Mouse (Mus musculus): ENCODE data around the gene Tor1b. TPM values are rescaled to one million over a fixed set of nuclear protein-coding genes. Genes with fewer than 3 reads are reported as not detected.

The Tor1b gene
- total and polyA plus RNA-seq, 2 experiments from 2014 or later = 16.9 to 40.0 TPM

DNA sequence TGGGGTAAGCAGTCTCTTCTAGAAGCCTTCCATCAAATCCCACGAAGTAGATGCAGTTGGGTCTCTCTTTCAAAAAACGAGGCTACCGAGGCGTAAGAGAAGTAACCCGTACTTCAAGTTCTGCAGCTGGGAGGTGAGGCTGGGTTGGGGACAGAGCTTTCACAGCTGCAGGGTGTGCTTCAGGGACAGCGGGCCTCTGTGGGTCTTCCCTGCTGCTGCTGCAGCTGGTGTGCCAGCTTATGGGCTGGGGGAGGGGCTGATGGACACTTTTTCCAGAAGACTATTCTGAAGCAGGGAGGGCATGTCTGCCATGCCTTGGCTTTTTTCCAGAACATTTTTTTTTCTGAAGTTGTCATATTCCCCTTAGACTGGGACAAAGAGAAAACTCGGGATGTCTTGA, 30.3 kb downstream of the Tor1b start:
- H3K4me2 ChIP-seq (ENCODE audit: low read depth) = peak overlapping the region; percentile 72
- ATAC-seq = no peak
- no peaks in the 10 kb centered on the region for H3K27me3 ChIP-seq (ENCODE audit: insufficient read depth, low read length)
- no peak overlapping the region for H3K27ac ChIP-seq (ENCODE audit: low read depth, low read length)
- H3K9ac ChIP-seq = peak overlapping the region; percentile 58
- H3K4me3 ChIP-seq (ENCODE audit: low read depth, low read length) = peak overlapping the region; percentile 80
- TF ChIP-seq CTCF (IDR thresholded peaks at IDR 0.05; ENCODE audit: low read depth) = no peak
- peaks cover 17% of the 10 kb centered on the region for H3K36me3 ChIP-seq (ENCODE audit: insufficient read depth)
- DNase-seq = peak; percentile 13
- H3K9me3 ChIP-seq (ENCODE audit: low read length) = no peaks in the 10 kb centered on the region
- peaks cover 7% of the 10 kb centered on the region; the same call in 1 of the 2 replicates for H3K4me1 ChIP-seq (ENCODE audit: insufficient read depth)
- WGBS = 47% methylated on average over 7 of the region's 7 CpGs

DNA sequence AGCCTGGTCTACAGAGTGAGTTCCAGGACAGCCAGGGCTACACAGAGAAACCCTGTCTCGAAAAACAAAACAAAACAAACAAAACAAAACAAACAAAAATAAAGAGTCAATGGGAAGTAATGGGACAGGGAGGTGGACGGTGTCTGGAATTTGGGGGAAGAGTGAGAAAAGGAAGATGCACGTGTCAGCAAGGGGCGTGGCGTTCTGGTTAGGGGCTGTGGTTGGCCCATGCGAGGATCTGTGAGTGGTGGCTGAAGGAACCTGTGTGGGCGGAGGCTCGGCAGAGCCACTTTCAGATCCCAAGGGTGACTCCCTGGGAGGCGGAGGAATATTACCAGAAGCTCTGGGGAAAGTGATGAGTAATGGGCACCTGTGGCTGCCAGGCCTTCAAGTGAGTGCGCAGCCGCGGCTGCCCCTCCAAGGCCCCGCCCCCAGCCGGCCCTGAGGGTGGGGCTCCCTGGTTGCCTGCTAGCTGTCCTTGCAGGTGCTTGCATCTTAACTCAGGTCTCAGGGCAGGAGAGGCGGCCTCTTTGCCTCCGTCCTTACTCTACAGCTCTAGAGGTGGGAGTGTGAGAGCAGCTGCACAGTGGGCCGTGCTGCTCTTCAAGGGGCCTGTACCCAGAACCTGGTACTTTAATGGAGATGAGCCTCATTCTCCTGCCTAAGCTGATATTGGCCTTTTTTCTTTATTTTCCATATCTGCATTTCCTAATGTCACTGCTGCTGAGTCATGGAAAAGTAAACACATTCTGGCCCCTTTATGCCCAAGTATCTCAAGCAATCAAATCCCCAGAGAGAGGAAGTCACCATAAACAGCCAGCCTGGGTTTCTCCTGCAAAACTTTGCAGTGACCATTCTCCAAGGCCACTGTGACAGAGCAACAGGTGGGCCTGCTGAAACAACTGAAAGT, 32.6 kb downstream of the Tor1b start:
- no peak for DNase-seq
- Histone ChIP-seq H3K36me3 (ENCODE audit: insufficient read depth) (no peaks in the 10 kb centered on the region), H3K27ac (ENCODE audit: low read depth, low read length) (no peak overlapping the region), H3K4me1 (ENCODE audit: insufficient read depth) (peaks cover 7% of the 10 kb centered on the region; the same call in 1 of the 2 replicates), H3K9me3 (ENCODE audit: low read length) (no peaks in the 10 kb centered on the region), H3K27me3 (ENCODE audit: insufficient read depth, low read length) (no peaks in the 10 kb centered on the region), H3K4me2 (ENCODE audit: low read depth) (no peak overlapping the region), H3K9ac (no peak overlapping the region), H3K4me3 (ENCODE audit: low read depth, low read length) (no peak overlapping the region)
- no peak for ATAC-seq
- TF ChIP-seq CTCF (IDR thresholded peaks at IDR 0.05; ENCODE audit: low read depth) = no peak
- WGBS = 31% methylated on average over 17 of the region's 17 CpGs

DNA sequence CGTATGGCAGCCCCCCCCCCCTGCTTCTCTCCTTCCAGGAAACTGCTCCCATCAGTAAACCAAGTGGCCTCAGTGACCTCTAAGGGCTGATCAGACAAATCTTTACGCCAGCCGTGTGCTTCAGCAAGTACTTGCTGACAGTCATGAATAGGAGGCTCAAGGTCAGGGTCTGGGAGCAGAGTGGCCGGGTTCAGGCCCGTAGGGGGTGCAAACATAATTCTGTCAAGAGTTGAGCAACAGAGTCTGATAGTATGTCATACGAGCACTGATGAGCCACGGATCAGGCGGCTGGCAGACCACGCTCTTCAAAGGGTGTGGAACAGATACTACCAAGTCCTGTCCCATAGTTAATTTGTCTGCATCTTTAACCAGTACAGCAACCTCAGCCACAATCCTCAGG, 37.5 kb downstream of the Tor1b start:
- H3K9me3 ChIP-seq (ENCODE audit: low read length) = no peaks in the 10 kb centered on the region
- DNase-seq = no peak
- H3K4me1 ChIP-seq (ENCODE audit: insufficient read depth) = no peaks in the 10 kb centered on the region
- H3K9ac ChIP-seq = no peak overlapping the region
- no peaks in the 10 kb centered on the region for H3K27me3 ChIP-seq (ENCODE audit: insufficient read depth, low read length)
- H3K4me3 ChIP-seq (ENCODE audit: low read depth, low read length) = no peak overlapping the region
- ATAC-seq = no peak
- no peak overlapping the region for H3K27ac ChIP-seq (ENCODE audit: low read depth, low read length)
- H3K36me3 ChIP-seq (ENCODE audit: insufficient read depth) = no peaks in the 10 kb centered on the region
- no peak for TF ChIP-seq CTCF (IDR thresholded peaks at IDR 0.05; ENCODE audit: low read depth)
- whole genome bisulfite sequencing = 94% methylated on average over 9 of the region's 9 CpGs
- no peak overlapping the region for H3K4me2 ChIP-seq (ENCODE audit: low read depth)

DNA sequence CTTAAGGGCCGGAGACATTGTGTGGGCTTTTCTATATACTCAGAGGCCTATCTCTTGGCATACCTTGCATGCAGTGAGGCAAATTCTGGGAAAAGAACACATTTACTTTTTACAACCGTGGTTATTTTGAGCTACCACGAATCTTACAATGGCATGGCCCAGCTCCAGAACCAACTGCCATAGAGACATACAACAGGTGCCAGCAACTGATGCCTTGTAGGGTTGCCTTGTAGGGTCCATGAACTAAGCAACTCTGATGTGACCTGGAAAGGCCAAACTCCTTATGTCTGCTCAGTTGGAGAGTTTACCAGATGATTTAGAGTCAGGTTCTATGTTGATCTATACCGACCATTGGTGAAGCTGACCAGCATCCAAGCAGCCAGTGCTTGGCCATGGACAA, 42.1 kb downstream of the Tor1b start:
- peaks cover 5% of the 10 kb centered on the region; the same call in 1 of the 2 replicates for H3K36me3 ChIP-seq (ENCODE audit: insufficient read depth)
- 94% methylated on average over 4 of the region's 4 CpGs for WGBS
- no peak overlapping the region for H3K4me2 ChIP-seq (ENCODE audit: low read depth)
- ATAC-seq = no peak
- H3K27me3 ChIP-seq (ENCODE audit: insufficient read depth, low read length) = no peaks in the 10 kb centered on the region
- no peak for DNase-seq
- H3K9me3 ChIP-seq (ENCODE audit: low read length) = no peaks in the 10 kb centered on the region
- no peak overlapping the region for H3K27ac ChIP-seq (ENCODE audit: low read depth, low read length)
- no peak for TF ChIP-seq CTCF (IDR thresholded peaks at IDR 0.05; ENCODE audit: low read depth)
- no peak overlapping the region for H3K4me3 ChIP-seq (ENCODE audit: low read depth, low read length)
- no peak overlapping the region for H3K9ac ChIP-seq
- H3K4me1 ChIP-seq (ENCODE audit: insufficient read depth) = no peaks in the 10 kb centered on the region

DNA sequence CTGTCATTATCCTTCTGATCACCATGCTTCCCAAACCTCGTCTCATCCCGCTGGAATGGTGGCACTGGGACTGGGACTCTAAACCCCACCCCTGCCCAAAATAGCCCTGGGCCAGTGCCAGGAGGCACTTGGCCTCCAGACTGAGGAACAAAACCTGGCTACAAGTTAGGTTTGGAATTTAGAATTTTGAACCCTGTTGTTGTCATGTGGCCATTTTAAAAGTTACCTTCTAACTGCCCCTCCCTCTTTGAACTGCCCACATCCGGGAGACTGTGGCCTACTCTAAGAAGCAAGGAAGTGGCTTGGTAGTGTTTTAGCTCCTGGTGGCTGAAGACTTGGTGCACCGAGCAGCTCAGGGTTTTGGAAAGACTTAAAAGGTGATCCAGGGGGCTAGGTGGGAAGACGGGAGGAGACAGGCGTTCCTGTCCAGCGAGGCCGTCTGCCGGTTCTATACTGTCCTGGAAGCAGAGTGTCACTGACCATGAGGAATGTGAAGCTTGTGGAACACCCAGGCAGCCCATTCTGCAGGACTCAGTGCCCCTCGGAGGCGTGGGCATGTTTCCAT, 42.8 kb downstream of the Tor1b start:
- DNase-seq = no peak
- Histone ChIP-seq H3K27ac (ENCODE audit: low read depth, low read length) (no peak overlapping the region), H3K27me3 (ENCODE audit: insufficient read depth, low read length) (no peaks in the 10 kb centered on the region), H3K4me1 (ENCODE audit: insufficient read depth) (no peaks in the 10 kb centered on the region), H3K4me3 (ENCODE audit: low read depth, low read length) (no peak overlapping the region), H3K9ac (no peak overlapping the region), H3K4me2 (ENCODE audit: low read depth) (no peak overlapping the region), H3K36me3 (ENCODE audit: insufficient read depth) (peaks cover 9% of the 10 kb centered on the region; the same call in 1 of the 2 replicates), H3K9me3 (ENCODE audit: low read length) (no peaks in the 10 kb centered on the region)
- ATAC-seq = no peak
- no peak for TF ChIP-seq CTCF (IDR thresholded peaks at IDR 0.05; ENCODE audit: low read depth)
- WGBS = 73% methylated on average over 11 of the region's 11 CpGs

DNA sequence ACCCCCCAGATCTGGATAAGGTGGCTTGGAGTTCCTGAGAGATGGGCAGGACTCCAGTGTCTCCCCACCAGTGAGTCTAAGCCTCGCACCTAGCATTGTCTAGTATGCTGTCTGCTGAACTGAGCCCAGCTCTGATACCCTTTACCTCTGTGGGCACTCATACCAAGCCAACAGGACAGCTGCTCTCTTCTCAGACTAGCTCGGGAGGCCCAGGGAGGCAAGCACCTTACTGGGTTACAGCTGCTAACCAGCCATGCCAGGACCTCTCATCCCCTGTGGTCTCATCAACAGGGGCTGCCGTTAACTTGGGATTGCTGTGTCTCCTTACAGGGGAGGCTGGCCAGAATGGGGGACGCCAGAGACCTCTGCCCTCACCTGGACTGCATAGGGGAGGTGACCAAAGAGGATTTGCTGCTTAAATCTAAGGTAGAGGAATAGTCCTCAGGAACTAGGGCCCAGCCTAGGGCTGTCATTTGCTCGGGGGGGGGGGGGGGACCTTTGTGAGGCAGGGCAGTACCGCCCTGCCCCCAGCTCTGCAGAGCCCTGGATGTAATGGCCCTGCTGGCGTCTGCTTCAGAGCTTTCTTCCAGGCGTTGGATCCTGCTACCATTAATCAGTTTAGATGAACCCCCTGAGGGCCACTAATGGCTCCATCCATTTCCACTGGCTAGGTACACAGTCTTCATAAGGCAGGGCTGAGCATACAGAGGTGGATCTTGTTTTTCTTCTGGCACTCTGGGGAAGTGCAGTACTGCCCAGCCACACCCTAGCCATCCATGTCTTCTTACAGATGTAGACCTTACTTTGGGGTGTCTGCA, 45.9 kb downstream of the Tor1b start:
- no peak overlapping the region for H3K27ac ChIP-seq (ENCODE audit: low read depth, low read length)
- H3K4me2 ChIP-seq (ENCODE audit: low read depth) = no peak overlapping the region
- H3K4me1 ChIP-seq (ENCODE audit: insufficient read depth) = no peaks in the 10 kb centered on the region
- no peaks in the 10 kb centered on the region for H3K27me3 ChIP-seq (ENCODE audit: insufficient read depth, low read length)
- no peaks in the 10 kb centered on the region for H3K9me3 ChIP-seq (ENCODE audit: low read length)
- H3K9ac ChIP-seq = no peak overlapping the region
- TF ChIP-seq CTCF (IDR thresholded peaks at IDR 0.05; ENCODE audit: low read depth) = no peak
- peaks cover 30% of the 10 kb centered on the region for H3K36me3 ChIP-seq (ENCODE audit: insufficient read depth)
- 74% methylated on average over 8 of the region's 8 CpGs for WGBS
- ATAC-seq (no peak), DNase-seq (no peak)
- no peak overlapping the region for H3K4me3 ChIP-seq (ENCODE audit: low read depth, low read length)
